Mouse (Mus musculus) layer of hippocampus, postnatal 36 days (tissue): ENCODE measurements at regions not wholly inside any gene's neighbourhood (a gene's known extent, or its start where the extent isn't known, plus 50 kb on each side); places are given as distances from the start of the nearest gene placed in this dataset.

Experiments
- DNase-seq, 2 experiments: peaks; one replicate each; pipeline ENCODE4 v3.0.0; 2022

DNA sequence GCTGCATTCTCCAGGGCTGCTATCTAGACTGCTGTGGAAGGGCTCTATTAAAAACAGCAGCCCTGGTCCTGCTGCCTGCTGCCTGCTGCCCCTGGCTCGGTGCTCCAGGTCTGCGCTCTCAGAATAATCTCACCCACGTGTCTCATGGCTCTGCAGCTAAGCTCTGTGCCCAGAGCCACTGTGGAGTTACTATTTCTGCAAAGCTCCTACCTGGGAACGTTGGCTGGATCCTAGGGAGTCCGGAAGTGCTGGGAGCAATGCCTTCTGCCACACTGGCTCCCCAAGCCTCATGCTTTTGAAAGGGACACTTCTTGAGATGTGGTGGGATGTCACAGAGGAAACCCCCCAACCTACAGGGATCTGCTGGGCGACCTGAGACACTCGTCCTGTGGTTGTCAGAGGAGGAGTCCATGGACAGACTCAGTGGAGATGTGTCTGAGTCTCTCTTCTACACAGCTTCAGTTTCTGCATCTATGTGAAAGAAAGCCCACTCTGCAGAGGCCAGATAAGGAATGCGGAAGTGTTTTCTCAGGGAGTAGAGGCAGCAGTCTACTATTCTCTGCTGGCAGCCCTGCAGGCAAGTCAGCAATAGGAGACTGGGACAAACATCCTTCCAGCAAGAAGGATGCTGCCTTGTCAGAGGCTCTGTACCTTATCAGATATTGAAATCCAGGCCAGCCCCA, 63.0 kb upstream of the Kazn start:
- peak in 1 of 2 experiments; percentile 21 for DNase-seq

DNA sequence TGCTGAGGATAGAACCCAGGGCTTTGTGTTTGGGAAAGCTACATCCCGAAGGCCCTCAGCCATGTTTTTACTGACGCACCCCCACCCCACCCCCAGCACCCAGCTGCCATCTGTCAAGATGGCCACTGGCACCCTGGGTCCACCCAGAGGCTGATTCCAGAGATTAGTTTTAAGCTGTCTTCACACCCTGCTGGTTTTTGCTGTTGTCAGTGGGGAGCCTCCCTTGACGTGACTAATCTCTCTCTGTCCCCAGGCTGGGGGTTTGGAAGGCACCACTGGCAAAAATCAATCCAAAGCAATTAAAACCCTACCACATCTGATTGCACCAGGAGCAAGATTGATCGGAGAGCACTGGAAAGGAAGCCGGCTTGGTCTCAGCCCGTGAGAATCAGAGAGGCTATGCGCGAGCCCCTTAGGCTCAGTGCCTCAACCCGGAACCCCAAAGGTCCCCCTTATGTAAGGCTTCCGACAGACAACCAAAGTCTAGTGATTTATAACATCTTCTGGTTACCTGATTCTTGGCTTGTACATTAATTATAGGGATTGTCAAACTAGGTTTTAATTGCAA, 59.7 kb upstream of the Kazn start:
- DNase-seq = no peak

- no peak for DNase-seq
Observed at GRCm38 (mm10) chr4:142292760-142293159, 53.6 kb upstream of the Kazn start.

DNA sequence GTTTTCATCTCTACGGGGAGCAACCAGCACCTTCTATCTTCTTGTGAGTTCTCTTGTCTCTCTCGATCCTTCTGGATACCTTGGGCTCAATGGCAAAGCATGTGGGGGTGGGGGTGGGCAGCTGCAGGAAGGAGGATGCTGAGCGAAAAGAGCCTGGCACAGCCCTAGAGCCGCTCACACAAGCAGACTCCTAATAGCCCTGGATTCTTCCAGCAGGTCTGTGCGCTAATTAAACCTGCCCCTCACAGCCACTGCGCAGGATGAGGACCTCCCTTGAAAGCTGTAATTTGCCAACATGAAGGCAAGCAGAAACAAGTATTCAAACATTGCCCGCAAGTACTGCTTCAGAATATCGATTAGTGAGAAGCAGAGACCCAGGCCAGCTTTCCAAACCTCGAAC, 53.1 kb upstream of the Kazn start:
- DNase-seq = peak in 1 of 2 experiments; percentile 15

DNA sequence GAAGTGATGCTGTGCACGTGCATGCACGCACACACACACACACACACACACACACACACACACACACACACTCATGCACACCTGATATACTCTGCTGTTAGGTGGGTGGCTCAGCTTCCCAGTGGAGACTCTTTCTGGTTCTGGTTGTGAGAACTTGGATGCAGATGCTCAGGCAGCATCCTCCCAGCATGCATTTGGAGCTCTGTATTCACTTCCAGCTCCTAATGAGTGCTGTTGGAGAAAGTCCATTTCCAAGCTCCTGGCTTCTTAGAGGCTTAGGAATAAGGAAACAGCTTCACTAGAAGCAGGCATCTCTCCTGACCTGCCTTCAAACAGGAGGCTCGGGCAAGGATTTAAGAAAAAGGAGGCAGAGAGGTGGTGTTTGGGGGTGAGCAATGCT, 52.2 kb upstream of the Kazn start:
- no peak for DNase-seq
